Mouse (Mus musculus) heart, embryonic 16.5 days (tissue): ENCODE data around the gene Igsf8. TPM values are rescaled to one million over a fixed set of nuclear protein-coding genes. Genes with fewer than 3 reads are reported as not detected.

Experiments
- ATAC-seq: fragments of 200-750 bp; cut with Nextera tagmentation; replicated peaks from 2 replicates; pipeline ENCODE4 v1.8.0; 2017; ENCODE audit warnings: moderate number of reproducible peaks; ENCODE audit not compliant: insufficient read depth, low FRiP score; ENCODE audit errors: extremely low read depth
- H3K27ac ChIP-seq: fragments of 300-500 bp; sonication (generic); 2 replicates; pipeline ENCODE4 v1.5.1; 2014; ENCODE audit warnings: mild to moderate bottlenecking, low read length, control low read depth, moderate library complexity
- H3K27me3 ChIP-seq: fragments of 300-500 bp; sonication (generic); 2 replicates; pipeline ENCODE4 v1.6.1; 2014; ENCODE audit warnings: low read length, mixed read lengths; ENCODE audit not compliant: control insufficient read depth, insufficient read depth
- H3K36me3 ChIP-seq: fragments of 300-500 bp; sonication (generic); 2 replicates; pipeline ENCODE4 v1.6.1; 2014; ENCODE audit not compliant: control insufficient read depth, insufficient read depth
- H3K4me1 ChIP-seq: fragments of 300-500 bp; sonication (generic); 2 replicates; pipeline ENCODE4 v1.6.1; 2014; ENCODE audit warnings: low read length, mixed read lengths; ENCODE audit not compliant: control insufficient read depth, insufficient read depth
- H3K4me2 ChIP-seq: fragments of 300-500 bp; sonication (generic); 2 replicates; pipeline ENCODE4 v1.6.1; 2014; ENCODE audit warnings: low read depth, mild to moderate bottlenecking, control low read depth, low read length
- H3K4me3 ChIP-seq: fragments of 300-500 bp; sonication (generic); 2 replicates; pipeline ENCODE4 v1.5.1; 2014; ENCODE audit warnings: mild to moderate bottlenecking, control low read depth, low read length
- H3K9ac ChIP-seq: fragments of 300-500 bp; sonication (generic); 2 replicates; pipeline ENCODE4 v1.6.1; 2014; ENCODE audit warnings: low read length, control low read depth
- H3K9me3 ChIP-seq: fragments of 300-500 bp; sonication (generic); replicated peaks from 2 replicates; pipeline ENCODE4 v1.6.1; 2016; ENCODE audit warnings: low read length; ENCODE audit not compliant: control insufficient read depth
- WGBS: fragments of 180-500 bp; shearing (Covaris S2); extraction: QIAGEN DNeasy Blood & Tissue Kit; methylation state at CpG from one replicate; pipeline ENCODE4 v1.1.7; 2014; 5-methylcytosine and 5-hydroxymethylcytosine counted together
- polyA plus RNA-seq: library from polyadenylated mRNA; unstranded; fragments of >200 nt; fragmentation: Nextera tagmentation; extraction: Ambion mirVana; gene quantifications from 2 replicates; pipeline ENCODE4 v1.2.1, GENCODE M21; 2015

Igsf8 gene
- polyA plus RNA-seq, 1 experiment from 2014 or later, result 25.3 TPM

DNA sequence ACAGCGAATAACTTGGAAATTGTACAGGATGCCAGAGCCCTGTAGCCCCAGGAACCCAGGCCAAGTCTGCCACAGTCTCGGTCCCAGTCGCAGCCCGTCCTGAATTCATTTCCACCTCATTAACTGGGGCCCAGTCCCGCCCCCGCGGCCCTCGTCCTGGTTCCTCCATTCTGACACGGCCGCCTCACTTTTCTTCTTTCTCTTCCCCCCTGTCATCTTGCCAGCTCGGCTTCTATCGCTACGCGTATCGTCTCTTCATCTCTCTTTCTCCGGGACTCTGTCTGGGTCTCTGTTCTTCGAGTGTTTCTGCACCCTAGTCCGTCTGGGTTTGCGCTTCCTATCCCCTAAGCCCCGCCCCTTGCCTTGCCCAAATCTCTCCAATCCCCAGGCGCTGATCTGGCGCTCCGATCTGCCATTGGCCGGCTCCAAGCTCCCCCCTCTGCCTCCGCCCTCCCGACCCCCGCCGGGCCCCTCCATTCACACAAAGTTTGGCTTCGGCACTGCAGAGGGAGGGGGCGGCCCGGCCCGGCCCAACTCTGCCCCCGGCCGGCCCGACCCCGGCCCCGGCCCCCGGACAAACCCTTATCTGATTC, 79.4 kb downstream of the Igsf8 start, which contains the start of gene Kcnj10:
Kcnj10 (plus strand) TSS at position 482 of the 593 bp plus-strand sequence.
- peak; percentile 73 for ATAC-seq
- 2% methylated on average over 38 of the region's 38 CpGs for WGBS
- Histone ChIP-seq H3K4me3 (peak within 1 kb of the TSS; percentile 55), H3K9me3 (no peaks in the 10 kb centered on the region), H3K9ac (no peak within 1 kb of the TSS), H3K4me1 (peaks cover 11% of the 10 kb centered on the region), H3K27me3 (peaks cover 43% of the 10 kb centered on the region), H3K27ac (no peak within 1 kb of the TSS), H3K4me2 (peak within 1 kb of the TSS; percentile 86), H3K36me3 (no peaks in the 10 kb centered on the region)

DNA sequence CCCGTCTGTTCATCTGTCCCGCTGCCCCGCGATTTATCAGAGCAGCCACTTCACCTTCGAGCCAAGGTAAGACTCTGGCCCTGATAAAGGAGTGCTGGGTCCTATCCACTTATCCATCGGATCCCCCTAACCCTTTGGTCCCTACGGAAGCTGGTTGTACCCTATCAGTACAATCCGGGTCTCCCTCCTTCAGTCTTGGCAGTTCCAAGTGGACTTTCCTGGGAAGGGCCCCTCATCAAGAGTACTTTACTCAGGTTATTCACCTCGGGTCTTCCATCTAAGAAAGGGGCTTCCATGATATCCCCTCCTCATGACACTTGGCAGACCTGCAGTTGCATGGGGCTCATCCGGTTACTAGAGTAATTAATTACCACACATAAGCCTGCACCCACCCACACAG, 79.9 kb downstream of the Igsf8 start:
- WGBS, result 11% methylated on average over 10 of the region's 10 CpGs
- ATAC-seq, result no peak
- peak overlapping the region; percentile 86 for H3K4me2 ChIP-seq
- H3K36me3 ChIP-seq, result no peaks in the 10 kb centered on the region
- H3K27ac ChIP-seq, result no peak overlapping the region
- peaks cover 40% of the 10 kb centered on the region for H3K27me3 ChIP-seq
- peak overlapping the region; percentile 55 for H3K4me3 ChIP-seq
- H3K9me3 ChIP-seq, result no peaks in the 10 kb centered on the region
- no peak overlapping the region for H3K9ac ChIP-seq
- H3K4me1 ChIP-seq, result peaks cover 11% of the 10 kb centered on the region

GRCm38 (mm10) chr1:172342729-172343128, 81.3 kb downstream of the Igsf8 start:
- H3K27me3 ChIP-seq, result peaks cover 38% of the 10 kb centered on the region
- ATAC-seq, result no peak
- H3K27ac ChIP-seq, result no peak overlapping the region
- no peak overlapping the region for H3K4me3 ChIP-seq
- H3K9ac ChIP-seq, result no peak overlapping the region
- H3K9me3 ChIP-seq, result no peaks in the 10 kb centered on the region
- peaks cover 11% of the 10 kb centered on the region for H3K4me1 ChIP-seq
- WGBS, result 77% methylated on average over 3 of the region's 3 CpGs
- H3K4me2 ChIP-seq, result no peak overlapping the region
- no peaks in the 10 kb centered on the region for H3K36me3 ChIP-seq

GRCm38 (mm10) chr1:172343914-172344313, 82.5 kb downstream of the Igsf8 start:
- Histone ChIP-seq H3K4me1 (peaks cover 11% of the 10 kb centered on the region), H3K36me3 (no peaks in the 10 kb centered on the region), H3K9ac (no peak overlapping the region), H3K27ac (no peak overlapping the region), H3K4me3 (no peak overlapping the region), H3K4me2 (no peak overlapping the region), H3K9me3 (no peaks in the 10 kb centered on the region), H3K27me3 (peaks cover 38% of the 10 kb centered on the region)
- ATAC-seq, result no peak
- 45% methylated on average over 3 of the region's 3 CpGs for WGBS

GRCm38 (mm10) chr1:172344820-172345219, 83.4 kb downstream of the Igsf8 start:
- Histone ChIP-seq H3K9ac (no peak overlapping the region), H3K9me3 (no peaks in the 10 kb centered on the region), H3K27me3 (peaks cover 31% of the 10 kb centered on the region), H3K4me2 (no peak overlapping the region), H3K4me3 (no peak overlapping the region), H3K27ac (no peak overlapping the region), H3K36me3 (no peaks in the 10 kb centered on the region), H3K4me1 (peaks cover 11% of the 10 kb centered on the region)
- 69% methylated on average over 7 of the region's 7 CpGs for WGBS
- ATAC-seq, result no peak

DNA sequence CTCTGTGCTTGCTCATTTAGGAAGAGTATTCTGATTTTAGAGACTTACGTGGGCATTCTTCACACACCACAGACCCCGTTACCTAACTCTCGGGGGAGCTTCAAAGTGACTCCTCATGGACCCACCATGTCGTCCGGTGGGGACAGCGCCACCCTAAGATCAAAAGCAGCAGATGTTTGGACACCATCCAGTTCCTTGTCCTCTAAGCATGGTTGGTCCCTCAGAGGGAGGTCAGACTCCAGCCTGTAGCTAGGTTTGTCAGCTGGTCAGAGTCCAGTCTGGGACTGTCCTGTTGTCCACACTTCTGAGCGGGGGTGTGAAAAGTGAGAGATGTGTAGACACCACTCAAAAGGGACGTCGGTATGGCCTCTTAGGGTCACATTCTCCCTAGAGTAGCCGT, 85.3 kb downstream of the Igsf8 start:
- Histone ChIP-seq H3K9me3 (no peaks in the 10 kb centered on the region), H3K4me3 (no peak overlapping the region), H3K4me2 (no peak overlapping the region), H3K36me3 (no peaks in the 10 kb centered on the region), H3K27ac (no peak overlapping the region), H3K27me3 (peaks cover 27% of the 10 kb centered on the region), H3K9ac (no peak overlapping the region), H3K4me1 (peaks cover 3% of the 10 kb centered on the region; the same call in 1 of the 2 replicates)
- 77% methylated on average over 10 of the region's 10 CpGs for WGBS
- ATAC-seq, result no peak

DNA sequence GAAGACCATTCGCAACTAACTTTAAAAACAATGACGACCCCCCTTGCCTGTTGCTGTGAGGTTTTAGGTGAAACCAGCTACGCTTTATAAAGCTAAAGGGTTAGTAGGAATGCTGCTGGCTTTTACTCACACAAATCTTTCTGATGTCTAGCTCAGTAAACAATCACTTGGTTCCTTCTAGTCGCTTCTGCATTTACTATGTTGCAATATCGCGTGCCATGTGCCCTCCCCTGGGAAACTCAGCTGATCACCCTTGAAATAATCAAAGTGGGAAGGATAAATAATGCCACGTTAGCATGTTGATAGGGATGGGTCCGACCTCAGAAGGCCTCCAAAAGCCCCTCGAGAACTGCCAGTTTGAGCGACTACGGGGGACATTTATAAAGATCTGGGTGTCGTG, 85.9 kb downstream of the Igsf8 start:
- no peak overlapping the region for H3K9ac ChIP-seq
- H3K27ac ChIP-seq, result no peak overlapping the region
- ATAC-seq, result no peak
- no peak overlapping the region for H3K4me2 ChIP-seq
- 80% methylated on average over 12 of the region's 12 CpGs for WGBS
- peaks cover 21% of the 10 kb centered on the region for H3K27me3 ChIP-seq
- H3K36me3 ChIP-seq, result no peaks in the 10 kb centered on the region
- H3K9me3 ChIP-seq, result no peaks in the 10 kb centered on the region
- no peak overlapping the region for H3K4me3 ChIP-seq
- H3K4me1 ChIP-seq, result peaks cover 3% of the 10 kb centered on the region; the same call in 1 of the 2 replicates

GRCm38 (mm10) chr1:172349504-172349903, 88.1 kb downstream of the Igsf8 start:
- H3K36me3 ChIP-seq, result no peaks in the 10 kb centered on the region
- no peak for ATAC-seq
- no peak overlapping the region for H3K9ac ChIP-seq
- H3K4me1 ChIP-seq, result peaks cover 3% of the 10 kb centered on the region; the same call in 1 of the 2 replicates
- no peak overlapping the region for H3K4me2 ChIP-seq
- H3K4me3 ChIP-seq, result no peak overlapping the region
- H3K9me3 ChIP-seq, result no peaks in the 10 kb centered on the region
- 72% methylated on average over 5 of the region's 5 CpGs for WGBS
- peaks cover 15% of the 10 kb centered on the region for H3K27me3 ChIP-seq
- no peak overlapping the region for H3K27ac ChIP-seq

DNA sequence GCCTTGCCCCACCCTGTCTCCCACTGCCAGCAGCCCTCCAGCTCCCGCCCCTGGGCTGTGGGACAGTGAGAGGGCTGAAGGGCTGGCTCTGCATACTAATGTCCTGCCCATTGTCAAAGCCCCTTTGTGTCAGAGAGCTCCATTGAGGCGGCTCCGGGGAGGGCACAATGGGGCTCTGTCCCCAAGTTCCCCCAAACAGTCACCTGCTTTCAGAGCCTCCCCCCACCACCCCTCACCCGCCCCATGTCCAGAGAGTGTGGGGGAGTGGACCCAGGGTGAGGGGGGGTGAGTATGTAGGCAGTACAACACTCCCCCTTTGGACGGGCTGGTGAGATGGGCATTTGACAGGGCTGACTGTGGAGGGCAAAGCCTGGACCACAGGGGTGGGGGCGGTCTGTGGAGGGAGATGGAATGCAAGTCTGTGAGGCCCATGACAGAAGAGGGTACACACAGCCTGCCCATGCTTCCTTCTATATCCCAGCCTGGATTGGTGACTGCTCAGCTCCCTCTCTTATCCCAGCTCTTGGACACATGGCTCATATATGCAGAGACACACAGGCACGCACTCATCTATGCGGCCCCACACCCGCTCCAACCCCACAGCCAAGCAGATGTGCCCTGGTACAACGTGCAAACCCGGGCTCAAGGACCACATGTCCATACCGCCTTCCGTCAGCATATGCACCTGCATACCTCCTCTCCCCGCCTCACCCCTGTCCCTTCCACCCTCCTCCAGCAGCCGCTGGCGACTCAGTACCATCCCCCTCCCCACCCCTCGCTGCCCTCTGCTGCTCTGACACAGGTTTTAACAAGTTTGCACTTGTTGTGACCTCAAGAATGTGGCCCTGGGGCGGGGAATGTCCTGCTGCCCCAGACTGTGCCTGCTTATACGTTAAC, 88.7 kb downstream of the Igsf8 start:
- no peak; the same call in 1 of the 2 replicates for ATAC-seq
- H3K27me3 ChIP-seq, result peaks cover 15% of the 10 kb centered on the region

More for the DNA sequence above, 88.7 kb downstream of the Igsf8 start:
- 16% methylated on average over 18 of the region's 19 CpGs for WGBS
- no peak overlapping the region for H3K9ac ChIP-seq
- H3K4me3 ChIP-seq, result no peak overlapping the region
- H3K9me3 ChIP-seq, result no peaks in the 10 kb centered on the region
- no peak overlapping the region for H3K27ac ChIP-seq
- H3K4me2 ChIP-seq, result 0 out of 2 replicates have a peak overlapping the region, but pooled peaks have one; percentile 0
- H3K36me3 ChIP-seq, result no peaks in the 10 kb centered on the region
- H3K4me1 ChIP-seq, result peaks cover 3% of the 10 kb centered on the region; the same call in 1 of the 2 replicates
